Mouse (Mus musculus): Measurements from ENCODE around the gene Aldh1a1.

The Aldh1a1 gene

DNA sequence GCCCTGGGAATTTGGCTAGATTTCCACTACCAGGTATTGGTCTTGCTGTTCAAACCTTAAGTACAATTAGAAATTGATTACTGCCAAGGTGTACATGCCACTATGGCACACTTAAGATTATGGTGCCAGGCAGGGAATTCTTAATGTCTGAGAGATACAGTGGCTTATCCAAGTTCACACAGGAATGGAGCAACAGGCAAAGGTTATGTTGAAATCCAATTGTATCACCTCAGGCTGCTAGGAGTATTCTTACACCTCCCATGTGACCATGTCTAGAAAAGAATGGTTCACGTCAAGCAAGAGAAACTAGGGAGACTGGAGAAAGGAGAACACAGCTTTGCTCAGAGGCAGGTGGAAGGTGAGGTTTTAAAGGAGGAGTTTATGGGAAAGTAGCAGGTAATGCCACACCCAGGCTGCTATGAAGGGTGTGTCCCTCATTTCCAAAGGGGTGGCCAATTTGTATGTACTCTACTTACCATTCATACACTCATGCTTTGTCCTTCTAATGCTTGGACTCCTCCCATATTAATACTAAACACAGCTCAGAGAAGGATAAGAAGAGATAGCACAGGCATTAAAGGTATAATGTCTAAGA lies 160.7 kb downstream of the Aldh1a1 start:
- no peak for DNase-seq (ENCODE audit: low read depth, low spot score)

- no peak for DNase-seq (ENCODE audit: low read depth, low spot score)
Measured at GRCm38 (mm10) chr19:20654141-20654873, 161.8 kb downstream of the Aldh1a1 start.

DNA sequence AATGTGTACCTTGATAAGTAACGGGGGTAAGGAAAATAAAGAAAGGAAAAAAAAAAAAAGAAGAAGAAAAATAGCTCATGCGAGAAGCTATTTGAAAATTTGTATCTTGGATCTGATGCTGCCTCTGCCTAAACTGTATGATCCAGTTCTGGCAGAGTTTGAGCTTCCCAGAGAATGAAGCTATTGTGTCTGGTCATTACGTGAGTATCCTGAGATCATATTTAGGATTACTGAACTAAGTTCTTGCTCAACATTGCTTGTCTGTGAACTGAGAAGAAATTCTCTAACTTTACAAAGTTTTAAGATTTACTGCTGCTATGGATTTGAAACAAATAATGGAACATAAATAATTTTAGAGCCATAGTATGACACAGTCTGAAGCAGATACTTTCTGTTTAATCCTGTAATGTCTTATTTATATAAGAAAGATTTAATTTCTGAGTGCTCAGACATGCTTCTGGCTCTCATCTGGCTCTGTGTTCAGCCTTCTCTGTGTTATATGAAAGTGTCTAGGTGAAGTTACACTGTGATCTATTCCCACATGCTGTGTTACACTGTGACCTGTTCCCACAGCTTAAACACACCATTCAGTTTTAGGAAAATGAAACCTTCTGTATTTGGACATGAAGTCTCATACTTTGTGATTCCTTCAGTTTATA lies 185.3 kb downstream of the Aldh1a1 start:
- no peak for DNase-seq (ENCODE audit: low read depth, low spot score)

Measured in 3T3-L1 (cell line).